Mouse (Mus musculus): ENCODE data around the gene Tbc1d4.

DNA sequence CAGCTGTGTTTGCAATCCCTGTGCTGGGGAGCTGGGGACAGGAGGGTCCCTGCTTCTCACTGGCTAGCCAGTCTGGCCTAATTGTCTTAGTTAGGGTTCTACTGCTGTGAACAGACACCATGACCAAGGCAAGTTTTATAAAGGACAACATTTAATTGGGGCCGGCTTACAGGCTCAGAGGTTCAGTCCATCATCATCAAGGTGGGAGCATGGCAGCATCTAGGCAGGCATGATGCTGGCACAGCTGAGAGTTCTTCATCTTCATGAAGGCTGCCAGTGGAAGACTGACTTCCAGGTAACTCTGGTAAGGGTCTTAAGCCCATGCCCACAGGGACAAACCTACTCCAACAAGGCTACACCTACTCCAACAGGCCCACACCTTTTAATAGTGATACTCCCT is 109.2 kb downstream of the Tbc1d4 start:
- TF ChIP-seq USF2 (IDR thresholded peaks at IDR 0.05; ENCODE audit: borderline replicate concordance in 1 of 2, insufficient read depth in 1 of 2, low read depth in 1 of 2, low read length in 2 of 2), result no peak
- TF ChIP-seq TCF12 (IDR thresholded peaks at IDR 0.05; ENCODE audit: low read depth, low read length), result no peak

All from MEL (cell line).